Mouse (Mus musculus) layer of hippocampus, adult 11-12 months (tissue): ENCODE data around the gene Cacna1c.
A peak's percentile ranks its signal among the peaks of the same experiment; 100 is the strongest.

Source experiments
- DNase-seq: peaks from one replicate; pipeline ENCODE4 v3.0.0; 2022; ENCODE audit warnings: low spot score

Gene Cacna1c

DNA sequence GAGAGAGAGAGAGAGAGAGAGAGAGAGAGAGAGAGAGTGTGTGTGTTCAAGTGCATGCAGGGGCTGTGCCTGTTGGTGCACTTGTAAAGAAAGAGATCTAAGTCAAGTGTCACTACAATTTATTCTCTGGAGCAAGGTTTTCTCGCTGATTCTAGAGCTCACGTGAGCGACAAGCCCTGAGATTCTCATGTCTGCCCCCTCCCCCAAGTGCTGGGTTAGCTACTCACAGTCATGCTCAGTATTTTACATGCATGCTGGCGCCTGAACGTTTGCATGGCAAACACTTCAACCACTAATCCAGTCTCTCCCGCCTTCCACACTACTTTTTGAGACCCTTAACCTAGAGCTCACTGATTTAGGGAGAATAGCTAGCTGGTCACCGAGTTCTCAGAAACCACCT is 99.7 kb downstream of the Cacna1c start:
- no peak for DNase-seq

GRCm38 (mm10) chr6:119095081-119095480 is 101.1 kb downstream of the Cacna1c start:
- DNase-seq, result no peak

- DNase-seq, result no peak
These were observed 107.0 kb downstream of the Cacna1c start for GRCm38 (mm10) chr6:119089173-119089572.

DNA sequence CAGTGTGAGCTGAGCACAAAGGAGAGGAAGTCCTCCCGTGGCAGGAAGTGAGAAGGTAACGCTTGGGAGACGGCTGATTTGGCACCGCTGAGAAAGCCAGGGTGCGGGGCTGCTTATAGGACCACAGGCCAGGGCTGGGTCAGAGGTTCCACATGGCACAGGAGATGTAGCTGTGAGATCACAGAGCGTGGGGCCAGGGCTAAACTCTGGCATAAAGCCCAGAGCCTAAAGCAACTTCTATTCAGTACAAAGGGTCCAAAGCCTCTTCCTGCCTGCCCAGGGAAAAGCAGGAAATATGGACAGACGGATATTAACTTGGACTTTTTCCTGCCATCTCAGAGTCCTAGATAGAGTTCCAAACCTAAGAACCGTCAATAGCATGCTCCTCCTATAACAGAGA is 107.8 kb downstream of the Cacna1c start:
- DNase-seq, result no peak

- DNase-seq, result no peak
These were observed 108.3 kb downstream of the Cacna1c start for GRCm38 (mm10) chr6:119087919-119088318.

- no peak for DNase-seq
These were observed 110.4 kb downstream of the Cacna1c start for GRCm38 (mm10) chr6:119085789-119086188.

DNA sequence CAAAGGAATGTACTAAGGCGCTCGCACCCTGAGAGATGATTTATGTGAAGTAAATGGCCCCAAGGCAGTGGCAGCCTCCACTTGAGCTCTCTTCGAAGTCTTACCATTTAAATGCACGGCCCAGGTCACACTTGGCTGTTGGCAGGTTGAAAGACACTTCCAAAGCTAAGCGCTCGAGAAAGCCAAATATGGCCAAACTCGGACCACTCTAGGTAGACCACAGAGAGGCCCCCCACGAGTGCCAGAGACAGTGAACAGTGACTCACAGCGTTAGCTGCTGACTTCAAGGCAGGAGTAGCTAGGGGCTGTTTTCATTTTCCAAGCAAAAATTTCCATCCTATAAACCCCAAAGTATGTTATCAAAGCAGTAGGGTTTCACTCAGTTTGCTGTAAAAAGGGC is 111.7 kb downstream of the Cacna1c start:
- no peak for DNase-seq

DNA sequence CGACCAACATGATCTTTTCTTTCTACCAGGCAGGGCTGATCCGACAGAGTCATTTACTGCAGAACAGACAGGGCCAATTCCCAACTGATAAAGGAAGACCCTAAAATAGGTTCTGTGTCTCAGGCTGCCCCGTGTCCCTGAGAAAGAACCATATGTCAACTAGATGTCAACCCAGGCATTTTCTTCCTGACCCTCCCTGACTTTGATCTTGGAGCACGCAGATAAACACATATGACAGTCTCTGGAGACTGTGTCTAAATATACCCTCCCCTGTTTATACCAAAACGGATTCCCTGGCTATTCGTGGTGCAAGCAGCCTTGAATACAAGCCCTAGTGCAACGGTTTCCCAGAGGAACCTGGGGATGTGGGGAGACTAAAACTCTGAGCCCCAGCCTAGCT is 112.7 kb downstream of the Cacna1c start:
- no peak for DNase-seq

DNA sequence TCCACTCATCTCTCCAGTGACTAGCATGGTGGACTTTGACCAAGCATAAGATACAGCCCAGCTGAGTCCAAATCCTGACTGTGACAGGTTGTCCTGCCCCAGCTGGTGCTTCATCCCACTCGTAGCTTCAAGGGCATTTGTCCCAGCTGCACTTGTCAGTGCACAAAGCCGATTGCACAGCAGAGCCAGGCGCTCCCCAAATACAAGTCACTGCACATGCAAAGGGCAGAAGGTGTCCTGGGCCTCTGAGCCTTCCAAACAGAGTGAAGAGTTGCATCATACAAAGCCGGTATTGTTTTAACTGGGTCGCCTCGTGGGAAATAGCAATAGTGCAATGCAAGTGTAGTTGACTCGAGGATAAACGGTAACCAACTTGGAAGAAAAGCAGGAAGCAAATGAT is 113.6 kb downstream of the Cacna1c start:
- DNase-seq, result no peak

- DNase-seq, result no peak
These were observed 114.6 kb downstream of the Cacna1c start for GRCm38 (mm10) chr6:119081650-119082049.

DNA sequence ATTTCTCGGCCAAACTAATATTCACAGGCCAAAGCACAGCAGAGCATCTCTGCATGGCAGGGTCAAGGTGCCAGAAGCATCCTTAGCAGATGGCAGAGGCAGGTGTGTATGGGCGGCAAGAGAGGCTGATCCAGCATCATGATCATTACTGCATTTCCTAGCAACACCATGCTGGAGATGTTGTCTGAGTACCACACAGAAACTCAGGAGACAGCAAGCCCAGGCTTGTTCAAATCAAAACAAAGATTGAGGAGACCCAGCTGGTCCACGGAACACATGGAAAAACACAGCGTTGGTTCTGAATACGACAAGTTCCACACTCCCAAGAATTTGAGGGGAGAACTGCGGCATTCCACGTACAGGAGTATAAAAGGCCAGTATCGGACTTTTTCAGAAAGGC is 116.6 kb downstream of the Cacna1c start:
- DNase-seq, result peak; percentile 45

- peak; percentile 38 for DNase-seq
These were observed 117.3 kb downstream of the Cacna1c start for GRCm38 (mm10) chr6:119078912-119079311.

DNA sequence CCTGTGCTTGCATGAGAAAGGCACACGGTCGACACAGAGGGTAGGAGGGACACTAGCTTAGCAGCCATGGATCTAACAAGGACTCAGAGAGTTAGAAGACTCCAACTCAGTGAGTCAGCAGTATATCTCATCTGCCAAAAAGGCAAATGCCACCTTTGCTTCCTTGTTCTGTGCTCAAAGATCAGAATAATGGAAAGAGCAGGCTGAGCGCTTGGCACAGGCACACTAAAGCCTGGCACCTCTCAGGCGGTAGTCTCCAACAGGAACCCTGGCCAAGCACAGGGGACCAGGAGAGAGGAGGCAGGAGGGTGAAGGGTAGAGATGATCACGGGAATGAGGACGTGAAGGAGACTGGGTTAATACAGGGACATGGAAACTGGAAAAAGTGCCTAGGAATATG is 119.0 kb downstream of the Cacna1c start:
- DNase-seq, result no peak

GRCm38 (mm10) chr6:119073419-119074071 is 122.7 kb downstream of the Cacna1c start:
- no peak for DNase-seq

- no peak for DNase-seq
These were observed 123.4 kb downstream of the Cacna1c start for GRCm38 (mm10) chr6:119072772-119073171.

DNA sequence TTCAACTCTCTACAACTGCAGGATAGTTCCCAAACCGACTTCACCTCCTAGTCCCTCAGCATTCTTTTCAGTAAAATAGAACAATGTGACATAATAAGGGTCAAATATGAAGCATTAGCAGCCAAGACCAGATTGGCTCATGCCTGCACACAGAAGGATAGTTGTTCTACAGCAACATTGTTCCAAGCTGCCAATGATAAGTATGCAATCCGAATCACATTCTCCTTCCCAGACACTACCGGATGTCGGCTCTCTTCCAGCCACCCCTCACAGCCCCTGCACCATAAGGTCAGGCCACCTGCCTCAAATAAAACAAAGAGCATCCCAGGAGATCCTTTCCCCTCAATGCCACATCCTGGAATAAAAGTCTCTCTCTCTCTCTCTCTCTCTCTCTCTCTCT is 125.4 kb downstream of the Cacna1c start:
- DNase-seq, result no peak

GRCm38 (mm10) chr6:119070351-119070750 is 125.9 kb downstream of the Cacna1c start:
- DNase-seq, result no peak

GRCm38 (mm10) chr6:119069145-119069544 is 127.1 kb downstream of the Cacna1c start:
- DNase-seq, result peak; percentile 35

DNA sequence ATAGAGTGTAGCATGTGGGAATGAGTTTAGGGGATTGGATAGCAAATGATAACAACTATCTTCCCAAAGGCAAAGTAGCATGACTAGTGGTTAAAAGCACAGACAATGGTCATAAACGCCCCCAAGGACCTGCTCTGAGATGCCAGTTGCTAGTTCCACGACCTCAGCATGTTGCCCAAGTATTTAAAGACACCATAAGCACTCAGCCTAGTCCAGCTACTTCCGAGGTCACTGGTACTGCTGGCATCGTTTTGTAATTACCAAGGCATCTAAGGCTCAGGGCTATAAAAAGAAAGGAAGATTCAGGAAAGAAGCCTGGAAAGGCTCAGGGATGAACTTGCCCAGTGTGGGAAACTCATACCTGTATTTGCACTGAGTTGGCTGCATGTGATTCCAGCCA is 127.6 kb downstream of the Cacna1c start:
- DNase-seq, result no peak

DNA sequence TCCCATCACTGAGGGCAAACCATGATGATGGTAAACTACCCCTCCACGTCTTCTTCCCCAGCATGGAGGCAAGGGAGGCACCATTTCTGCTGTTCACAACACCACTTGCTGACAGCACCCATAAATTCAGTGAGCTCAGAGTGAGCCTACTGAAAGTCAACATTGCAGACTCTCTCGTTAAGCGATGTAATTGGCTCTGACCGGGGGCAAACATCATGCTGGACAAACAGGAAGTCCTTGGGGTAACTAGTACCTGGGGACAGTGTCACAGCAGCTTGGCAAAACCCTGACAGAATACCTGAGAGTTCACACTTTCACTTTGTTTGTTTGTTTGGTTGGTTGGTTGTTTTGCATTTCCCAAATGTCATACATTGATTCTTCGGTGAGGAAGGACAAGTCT is 131.3 kb downstream of the Cacna1c start:
- no peak for DNase-seq

DNA sequence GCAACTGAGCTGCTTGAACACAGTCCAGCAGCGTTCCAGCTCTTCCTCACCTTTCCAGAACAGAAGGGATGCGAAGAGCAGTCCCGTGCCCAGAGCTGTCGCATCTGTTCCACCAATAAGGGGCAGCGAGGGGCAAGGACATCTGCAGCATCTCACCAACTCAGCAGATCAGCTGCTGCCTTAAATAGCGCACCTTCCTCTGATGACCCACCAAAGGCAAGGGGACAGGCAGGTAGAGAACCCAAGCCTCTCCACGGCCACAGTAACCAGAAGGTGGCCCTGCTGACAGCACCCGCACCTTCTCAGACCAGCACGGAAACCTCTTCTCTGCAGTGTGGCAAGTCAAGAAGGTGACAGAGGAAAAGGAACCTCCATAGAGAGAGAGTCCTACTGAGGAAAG is 131.8 kb downstream of the Cacna1c start:
- no peak for DNase-seq

GRCm38 (mm10) chr6:119062695-119063094 is 133.5 kb downstream of the Cacna1c start:
- no peak for DNase-seq

- DNase-seq, result no peak
These were observed 137.3 kb downstream of the Cacna1c start for GRCm38 (mm10) chr6:119058896-119059295.

DNA sequence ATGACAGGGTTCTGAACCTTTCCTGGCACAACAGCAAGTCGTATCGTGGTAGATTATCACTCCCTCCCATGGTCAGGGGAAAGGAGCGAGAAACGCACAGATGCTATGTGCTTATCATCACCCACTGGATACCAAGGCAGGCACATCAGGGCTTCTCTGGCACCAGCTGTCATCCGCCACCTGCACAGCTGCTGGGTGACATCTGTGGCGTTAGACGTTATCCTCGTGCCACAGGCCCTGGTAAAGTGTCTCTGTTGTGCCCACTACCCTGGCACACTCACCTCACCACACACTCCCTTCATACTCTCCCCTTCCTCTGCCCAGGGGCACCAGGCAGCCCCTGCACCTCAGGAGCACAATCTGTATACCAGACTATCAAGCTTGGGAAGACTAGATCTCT is 137.8 kb downstream of the Cacna1c start:
- DNase-seq, result no peak

- DNase-seq, result peak; percentile 51
These were observed 139.1 kb downstream of the Cacna1c start for GRCm38 (mm10) chr6:119057076-119057479.
